Mouse (Mus musculus) intestine, embryonic 14.5 days (tissue): ENCODE data around the gene Gm29094. TPM values are rescaled to one million over a fixed set of nuclear protein-coding genes. Genes with fewer than 3 reads are reported as not detected.
"Not testable (repeated sequence)": the region's sequence is repeated elsewhere in the genome, so short reads cannot be mapped to it uniquely, and the experiment has no call there.

ENCODE experiments used
- ATAC-seq: fragments of 200-750 bp; cut with Nextera tagmentation; replicated peaks from 2 replicates; pipeline ENCODE4 v1.8.0; 2017; ENCODE audit warnings: low read depth, moderate number of reproducible peaks, moderate TSS enrichment, moderate library complexity; ENCODE audit not compliant: low FRiP score, low TSS enrichment
- DNase-seq: peaks from one replicate; pipeline ENCODE4 v3.0.0-alpha.2; 2018; ENCODE audit warnings: low spot score
- H3K27ac ChIP-seq: fragments of 300-500 bp; sonication (generic); 2 replicates; pipeline ENCODE4 v1.5.1; 2014; ENCODE audit warnings: low read depth, mild to moderate bottlenecking, control low read depth
- H3K27me3 ChIP-seq: fragments of 300-500 bp; sonication (generic); replicated peaks from 2 replicates; pipeline ENCODE4 v1.6.1; 2014; ENCODE audit warnings: low read length, control low read depth; ENCODE audit not compliant: control insufficient read depth, insufficient read depth
- H3K36me3 ChIP-seq: fragments of 300-500 bp; sonication (generic); 2 replicates; pipeline ENCODE4 v1.6.1; 2014; ENCODE audit warnings: low read length, control low read depth; ENCODE audit not compliant: control insufficient read depth, insufficient read depth
- H3K4me1 ChIP-seq: fragments of 300-500 bp; sonication (generic); replicated peaks from 2 replicates; pipeline ENCODE4 v1.6.1; 2014; ENCODE audit warnings: low read length, control low read depth, mixed read lengths; ENCODE audit not compliant: control insufficient read depth, insufficient read depth
- H3K4me2 ChIP-seq: fragments of 300-500 bp; sonication (generic); 2 replicates; pipeline ENCODE4 v1.6.1; 2014; ENCODE audit warnings: low read length
- H3K4me3 ChIP-seq: fragments of 300-500 bp; sonication (generic); 2 replicates; pipeline ENCODE4 v1.5.1; 2014; ENCODE audit warnings: low read depth, low read length, control low read depth, mixed read lengths
- H3K9ac ChIP-seq: fragments of 300-500 bp; sonication (generic); 2 replicates; pipeline ENCODE4 v1.6.1; 2014; ENCODE audit warnings: mild to moderate bottlenecking, low read length
- H3K9me3 ChIP-seq: fragments of 300-500 bp; sonication (generic); 2 replicates; pipeline ENCODE4 v1.6.1; 2016; ENCODE audit warnings: low read length, control low read depth; ENCODE audit not compliant: control insufficient read depth
- WGBS: fragments of 180-500 bp; shearing (Covaris S2); extraction: QIAGEN DNeasy Blood & Tissue Kit; methylation state at CpG from one replicate; pipeline ENCODE4 v1.1.7; 2014; 5-methylcytosine and 5-hydroxymethylcytosine counted together
- polyA plus RNA-seq: library from polyadenylated mRNA; unstranded; fragments of >200 nt; fragmentation: Nextera tagmentation; extraction: Ambion mirVana; gene quantifications from 2 replicates; pipeline ENCODE4 v1.2.1, GENCODE M21; 2014

The Gm29094 gene
- polyA plus RNA-seq, 1 experiment from 2014 or later, result not detected

GRCm38 (mm10) chr9:89228122-89228521 is 28.9 kb downstream of the Gm29094 start:
- Histone ChIP-seq H3K4me3 (no peak overlapping the region), H3K4me1 (no peaks in the 10 kb centered on the region), H3K9me3 (no peaks in the 10 kb centered on the region), H3K36me3 (no peaks in the 10 kb centered on the region), H3K9ac (no peak overlapping the region), H3K27me3 (no peaks in the 10 kb centered on the region), H3K4me2 (no peak overlapping the region), H3K27ac (no peak overlapping the region)
- no peak for DNase-seq
- ATAC-seq, result no peak
- WGBS, result 92% methylated on average over 7 of the region's 7 CpGs

- not testable (repeated sequence) for H3K4me3 ChIP-seq, DNase-seq, H3K4me1 ChIP-seq, H3K9me3 ChIP-seq, ATAC-seq, H3K4me2 ChIP-seq, H3K27ac ChIP-seq, H3K36me3 ChIP-seq, H3K9ac ChIP-seq, H3K27me3 ChIP-seq
- WGBS, result 58% methylated on average over 1 of the region's 2 CpGs
Observed at GRCm38 (mm10) chr9:89230897-89231497, 31.8 kb downstream of the Gm29094 start.

GRCm38 (mm10) chr9:89237131-89237530 is 38.0 kb downstream of the Gm29094 start:
- H3K4me3 ChIP-seq, H3K27ac ChIP-seq, H3K4me2 ChIP-seq, H3K36me3 ChIP-seq, H3K9me3 ChIP-seq, H3K9ac ChIP-seq, DNase-seq, ATAC-seq, H3K27me3 ChIP-seq, H3K4me1 ChIP-seq: not testable (repeated sequence)
- WGBS, result 83% methylated on average over 4 of the region's 4 CpGs

GRCm38 (mm10) chr9:89238976-89239505 is 39.9 kb downstream of the Gm29094 start:
- DNase-seq, H3K27ac ChIP-seq, H3K9ac ChIP-seq, H3K4me1 ChIP-seq, ATAC-seq, H3K27me3 ChIP-seq, H3K4me2 ChIP-seq, H3K4me3 ChIP-seq, H3K36me3 ChIP-seq, H3K9me3 ChIP-seq: not testable (repeated sequence)
- 73% methylated on average over 4 of the region's 5 CpGs for WGBS

- ATAC-seq, H3K4me2 ChIP-seq, H3K9me3 ChIP-seq, H3K27me3 ChIP-seq, H3K4me1 ChIP-seq, H3K36me3 ChIP-seq, H3K27ac ChIP-seq, H3K9ac ChIP-seq, H3K4me3 ChIP-seq, DNase-seq: not testable (repeated sequence)
- WGBS, result 87% methylated on average over 3 of the region's 3 CpGs
Observed at GRCm38 (mm10) chr9:89240516-89241019, 41.4 kb downstream of the Gm29094 start.

GRCm38 (mm10) chr9:89253400-89253799 is 54.2 kb downstream of the Gm29094 start:
- ATAC-seq, result no peak
- no peak overlapping the region for H3K4me2 ChIP-seq

GRCm38 (mm10) chr9:89256556-89257335 is 57.6 kb downstream of the Gm29094 start:
- H3K9ac ChIP-seq, result no peak overlapping the region
- WGBS, result 84% methylated on average over 12 of the region's 12 CpGs
- H3K27ac ChIP-seq, result no peak overlapping the region

More at GRCm38 (mm10) chr9:89253400-89253799, 54.2 kb downstream of the Gm29094 start:
- H3K4me1 ChIP-seq, result no peaks in the 10 kb centered on the region
- no peak overlapping the region for H3K4me3 ChIP-seq
- H3K27ac ChIP-seq, result no peak overlapping the region
- H3K9me3 ChIP-seq, result no peaks in the 10 kb centered on the region
- H3K27me3 ChIP-seq, result no peaks in the 10 kb centered on the region
- no peak for DNase-seq
- H3K9ac ChIP-seq, result no peak overlapping the region
- 82% methylated on average over 2 of the region's 2 CpGs for WGBS
- no peaks in the 10 kb centered on the region for H3K36me3 ChIP-seq

GRCm38 (mm10) chr9:89263968-89264367 is 64.8 kb downstream of the Gm29094 start:
- H3K9me3 ChIP-seq, result no peaks in the 10 kb centered on the region
- no peak overlapping the region for H3K4me3 ChIP-seq
- ATAC-seq (no peak), DNase-seq (no peak)
- H3K4me2 ChIP-seq, result no peak overlapping the region
- WGBS, result 91% methylated on average over 3 of the region's 3 CpGs
- H3K27me3 ChIP-seq, result no peaks in the 10 kb centered on the region
- no peak overlapping the region for H3K9ac ChIP-seq
- H3K4me1 ChIP-seq, result no peaks in the 10 kb centered on the region
- H3K27ac ChIP-seq, result no peak overlapping the region
- no peaks in the 10 kb centered on the region for H3K36me3 ChIP-seq

More at GRCm38 (mm10) chr9:89256556-89257335, 57.6 kb downstream of the Gm29094 start:
- Histone ChIP-seq H3K4me2 (no peak overlapping the region), H3K9me3 (no peaks in the 10 kb centered on the region), H3K4me1 (no peaks in the 10 kb centered on the region), H3K36me3 (no peaks in the 10 kb centered on the region), H3K27me3 (no peaks in the 10 kb centered on the region), H3K4me3 (no peak overlapping the region)
- DNase-seq, result no peak
- no peak for ATAC-seq
